Mouse (Mus musculus): Measurements from ENCODE around the gene Zfp398.

Gene Zfp398

DNA sequence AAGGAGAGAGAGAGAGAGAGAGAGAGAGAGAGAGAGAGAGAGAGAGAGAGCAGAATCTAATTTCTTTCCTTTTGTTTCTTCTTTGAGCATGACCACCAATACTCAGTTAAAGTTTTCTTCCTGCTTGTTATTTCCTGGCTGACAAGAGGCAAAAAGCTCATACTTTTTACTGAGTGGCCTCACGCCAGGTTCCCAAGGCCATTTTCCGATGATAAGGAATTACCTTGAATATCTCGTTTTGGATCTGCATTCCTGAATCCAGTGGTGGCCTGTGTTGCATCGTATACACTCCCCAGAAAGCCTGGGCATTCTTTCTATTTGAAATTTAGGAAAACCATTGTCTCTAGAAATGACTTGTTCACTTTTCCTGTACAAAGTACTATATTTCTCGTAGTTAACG, 64.0 kb downstream of the Zfp398 start:
- no peak for DNase-seq (ENCODE audit: low read depth, low spot score)

DNA sequence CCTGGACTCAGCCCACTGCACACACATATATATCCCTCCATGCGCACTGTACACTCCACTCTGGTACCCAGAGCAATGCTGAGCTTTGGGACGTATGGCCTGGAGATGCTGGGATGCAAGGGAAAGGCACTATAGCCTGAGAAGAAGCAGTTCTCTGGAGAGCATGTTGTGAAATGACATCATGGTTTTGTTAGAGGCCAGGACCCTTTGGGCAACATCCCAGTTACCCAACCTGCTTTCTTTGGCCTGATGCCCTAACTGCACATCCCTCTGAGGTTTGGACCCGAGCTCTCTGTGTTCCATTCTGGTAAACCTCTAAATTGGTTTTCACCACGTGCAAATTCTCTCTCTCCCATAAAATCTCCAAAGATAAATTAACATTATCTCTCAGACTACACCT, 68.1 kb downstream of the Zfp398 start:
- no peak for DNase-seq (ENCODE audit: low read depth, low spot score)

DNA sequence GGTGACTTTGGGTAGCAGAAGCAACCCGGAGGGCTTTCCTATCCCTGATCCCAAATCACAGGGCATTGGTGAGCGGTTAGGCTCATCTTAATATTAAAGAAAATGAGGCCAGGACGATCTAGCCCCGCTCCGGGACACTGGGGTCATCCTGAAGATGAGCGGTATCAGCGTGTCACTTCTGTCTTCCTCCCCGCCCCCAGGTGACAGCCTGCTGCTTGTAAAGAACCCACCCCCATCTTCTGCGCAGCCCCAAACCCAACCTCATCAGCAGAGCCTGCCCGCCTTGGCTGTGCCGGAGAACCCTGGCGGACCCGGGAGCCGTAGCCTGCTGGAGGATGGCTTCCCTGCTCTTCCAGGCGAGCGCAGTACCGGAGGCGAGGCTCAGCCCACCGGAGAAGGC, 68.9 kb downstream of the Zfp398 start:
- no peak for DNase-seq (ENCODE audit: low read depth, low spot score)

- DNase-seq (ENCODE audit: low read depth, low spot score): no peak
Measured at GRCm38 (mm10) chr6:47904917-47905695, 69.6 kb downstream of the Zfp398 start.

- DNase-seq (ENCODE audit: low read depth, low spot score): no peak
Measured at GRCm38 (mm10) chr6:47906326-47906725, 70.9 kb downstream of the Zfp398 start.

- no peak for DNase-seq (ENCODE audit: low read depth, low spot score)
Measured at GRCm38 (mm10) chr6:47909007-47909406, 73.5 kb downstream of the Zfp398 start.

DNA sequence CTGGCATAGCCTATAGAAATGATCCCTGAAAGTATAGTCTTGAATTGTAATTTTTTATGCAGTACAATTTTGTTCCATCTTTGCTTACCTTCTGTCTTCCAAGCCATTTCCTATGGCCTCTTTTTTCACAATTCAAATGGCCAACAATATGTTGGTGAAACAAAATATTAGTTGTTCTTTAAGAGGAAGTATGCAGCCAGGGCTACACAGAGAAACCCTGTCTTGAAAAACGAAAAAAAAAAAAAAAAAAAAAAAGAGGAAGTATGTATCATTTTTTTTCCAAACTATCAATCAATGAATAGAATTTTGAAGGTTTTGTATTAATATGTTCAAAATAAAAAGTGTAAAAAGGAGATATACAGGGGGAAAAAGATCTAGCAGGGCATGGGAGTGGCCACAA, 76.2 kb downstream of the Zfp398 start:
- no peak for DNase-seq (ENCODE audit: low read depth, low spot score)

GRCm38 (mm10) chr6:47912991-47913390, 77.5 kb downstream of the Zfp398 start:
- DNase-seq (ENCODE audit: low read depth, low spot score): no peak

DNA sequence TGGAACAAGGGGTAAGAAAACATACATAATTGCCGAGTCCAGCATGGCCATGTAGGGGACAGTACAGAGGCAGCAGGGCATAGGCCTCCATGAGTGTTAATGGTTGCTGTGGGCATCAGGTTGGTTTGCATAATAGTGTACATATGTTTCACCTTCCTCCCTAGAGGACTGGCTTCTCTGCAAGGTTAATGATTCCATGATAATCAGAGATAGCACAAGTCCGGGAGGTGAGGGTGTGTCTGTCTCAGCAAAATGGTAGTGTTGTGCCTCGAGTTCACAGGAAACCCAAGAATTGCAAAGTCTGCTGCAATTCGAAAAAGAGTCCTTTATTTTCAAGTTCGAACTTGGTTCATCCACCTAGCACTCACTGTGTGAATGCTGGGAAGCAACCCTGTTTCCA, 81.6 kb downstream of the Zfp398 start:
- no peak for DNase-seq (ENCODE audit: low read depth, low spot score)

DNA sequence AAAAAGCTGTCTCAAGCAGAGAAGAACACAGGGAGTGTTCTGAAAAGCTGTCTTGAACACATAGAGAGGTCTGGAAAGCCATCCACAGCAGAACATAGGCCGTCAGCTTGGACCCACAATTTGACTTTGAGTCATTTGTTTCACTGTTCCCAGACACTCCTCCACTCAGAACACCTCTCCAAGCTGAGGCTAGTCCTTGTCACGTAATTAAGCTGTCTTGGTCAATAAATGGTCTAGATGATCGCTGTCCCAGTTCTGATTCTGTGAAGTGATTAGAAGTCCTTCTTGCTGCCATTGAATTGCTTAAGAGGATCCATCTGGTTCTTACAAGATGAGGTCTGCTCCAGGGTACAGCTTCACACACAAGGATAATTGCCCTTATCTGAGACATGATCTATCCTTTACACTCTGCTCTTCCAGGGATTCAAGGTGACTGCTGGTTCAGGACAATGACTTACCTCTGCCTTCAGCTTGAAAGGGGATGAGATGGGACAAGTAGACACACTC, 83.4 kb downstream of the Zfp398 start:
- DNase-seq (ENCODE audit: low read depth, low spot score): no peak

DNA sequence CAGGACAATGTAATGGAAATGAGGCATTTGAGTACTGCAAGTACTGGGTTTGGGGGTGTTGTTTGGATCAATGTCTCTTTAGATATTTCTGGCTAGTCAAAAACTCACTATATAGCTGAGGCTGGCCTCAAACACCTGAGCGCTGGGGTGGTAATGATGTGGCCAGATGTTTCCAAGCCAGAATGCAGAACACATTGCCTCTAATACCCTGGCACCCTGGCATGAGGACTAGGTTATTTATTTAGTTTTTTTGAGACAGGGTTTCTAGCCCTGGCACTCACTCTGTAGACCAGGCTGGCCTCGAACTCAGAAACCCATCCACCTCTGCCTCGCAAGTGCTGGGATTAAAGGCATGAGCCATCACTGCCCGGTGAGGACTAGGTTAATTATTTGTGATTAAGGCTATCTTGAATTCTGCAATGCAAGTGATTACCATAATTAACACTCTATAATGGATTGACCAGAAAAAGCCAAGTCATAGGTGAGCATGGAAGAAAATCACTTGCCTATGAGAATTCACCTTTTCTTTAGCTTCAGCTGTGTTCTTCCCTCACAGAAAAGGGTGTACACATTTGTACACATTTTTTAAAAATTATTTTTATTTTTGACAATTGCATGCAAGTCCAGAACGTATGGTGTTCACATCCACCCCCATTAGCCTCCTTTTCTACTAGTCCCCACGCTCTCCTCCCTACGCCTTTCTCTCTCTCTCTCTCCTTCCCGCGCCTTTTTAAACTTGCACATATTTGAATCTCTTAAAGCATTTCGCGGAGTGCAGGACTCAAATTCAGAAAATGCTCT, 84.4 kb downstream of the Zfp398 start:
- no peak for DNase-seq (ENCODE audit: low read depth, low spot score)

GRCm38 (mm10) chr6:47920447-47921340, 85.2 kb downstream of the Zfp398 start, which contains the start of gene Zfp212:
Gene Zfp212, plus strand, starts transcription at chr6:47920476.
- peak; percentile 91 for DNase-seq (ENCODE audit: low read depth, low spot score)

All from telencephalon, adult 2 months (tissue).